Mouse (Mus musculus) heart, embryonic 12.5 days (tissue): ENCODE measurements at regions not wholly inside any gene's neighbourhood (a gene's known extent, or its start where the extent isn't known, plus 50 kb on each side); places are given as distances from the start of the nearest gene placed in this dataset.
"Not testable (repeated sequence)": the region's sequence is repeated elsewhere in the genome, so short reads cannot be mapped to it uniquely, and the experiment has no call there.

Experiments used
- ATAC-seq: fragments of 200-750 bp; cut with Nextera tagmentation; 2 replicates; pipeline ENCODE4 v1.8.0; 2017; ENCODE audit warnings: moderate TSS enrichment, moderate library complexity; ENCODE audit not compliant: insufficient number of reproducible peaks, low FRiP score
- H3K27ac ChIP-seq: fragments of 300-500 bp; sonication (generic); 2 replicates; pipeline ENCODE4 v1.5.1; 2016; ENCODE audit warnings: mild to moderate bottlenecking, moderate library complexity; ENCODE audit not compliant: poor library complexity, severe bottlenecking
- H3K27me3 ChIP-seq: fragments of 300-500 bp; sonication (generic); replicated peaks from 2 replicates; pipeline ENCODE4 v1.6.1; 2016; ENCODE audit warnings: mild to moderate bottlenecking, moderate library complexity
- H3K36me3 ChIP-seq: fragments of 300-500 bp; sonication (generic); 2 replicates; pipeline ENCODE4 v1.6.1; 2016; ENCODE audit warnings: mild to moderate bottlenecking, moderate library complexity
- H3K4me1 ChIP-seq: fragments of 300-500 bp; sonication (generic); replicated peaks from 2 replicates; pipeline ENCODE4 v1.6.1; 2016; ENCODE audit warnings: mild to moderate bottlenecking
- H3K4me2 ChIP-seq: fragments of 300-500 bp; sonication (generic); 2 replicates; pipeline ENCODE4 v1.6.1; 2016; ENCODE audit warnings: mild to moderate bottlenecking, moderate library complexity
- H3K4me3 ChIP-seq: fragments of 300-500 bp; sonication (generic); 2 replicates; pipeline ENCODE4 v1.5.1; 2016; ENCODE audit warnings: mild to moderate bottlenecking
- H3K9ac ChIP-seq: fragments of 300-500 bp; sonication (generic); 2 replicates; pipeline ENCODE4 v1.6.1; 2016; ENCODE audit warnings: mild to moderate bottlenecking, moderate library complexity
- H3K9me3 ChIP-seq: fragments of 300-500 bp; sonication (generic); replicated peaks from 2 replicates; pipeline ENCODE4 v1.6.1; 2016; ENCODE audit warnings: mild to moderate bottlenecking, moderate library complexity
- WGBS: fragments of 180-500 bp; shearing (Covaris S2); methylation state at CpG from one replicate; pipeline ENCODE4 v1.1.7; 2016; 5-methylcytosine and 5-hydroxymethylcytosine counted together

GRCm38 (mm10) chr12:74825664-74826063 is 351.5 kb downstream of the Kcnh5 start:
- Histone ChIP-seq H3K27me3 (no peaks in the 10 kb centered on the region), H3K36me3 (no peaks in the 10 kb centered on the region), H3K27ac (no peak overlapping the region), H3K4me1 (no peaks in the 10 kb centered on the region), H3K9me3 (no peaks in the 10 kb centered on the region; the same call in 1 of the 2 replicates), H3K9ac (no peak overlapping the region), H3K4me2 (no peak overlapping the region), H3K4me3 (no peak overlapping the region)
- WGBS = 41% methylated on average over 3 of the region's 3 CpGs
- no peak for ATAC-seq

DNA sequence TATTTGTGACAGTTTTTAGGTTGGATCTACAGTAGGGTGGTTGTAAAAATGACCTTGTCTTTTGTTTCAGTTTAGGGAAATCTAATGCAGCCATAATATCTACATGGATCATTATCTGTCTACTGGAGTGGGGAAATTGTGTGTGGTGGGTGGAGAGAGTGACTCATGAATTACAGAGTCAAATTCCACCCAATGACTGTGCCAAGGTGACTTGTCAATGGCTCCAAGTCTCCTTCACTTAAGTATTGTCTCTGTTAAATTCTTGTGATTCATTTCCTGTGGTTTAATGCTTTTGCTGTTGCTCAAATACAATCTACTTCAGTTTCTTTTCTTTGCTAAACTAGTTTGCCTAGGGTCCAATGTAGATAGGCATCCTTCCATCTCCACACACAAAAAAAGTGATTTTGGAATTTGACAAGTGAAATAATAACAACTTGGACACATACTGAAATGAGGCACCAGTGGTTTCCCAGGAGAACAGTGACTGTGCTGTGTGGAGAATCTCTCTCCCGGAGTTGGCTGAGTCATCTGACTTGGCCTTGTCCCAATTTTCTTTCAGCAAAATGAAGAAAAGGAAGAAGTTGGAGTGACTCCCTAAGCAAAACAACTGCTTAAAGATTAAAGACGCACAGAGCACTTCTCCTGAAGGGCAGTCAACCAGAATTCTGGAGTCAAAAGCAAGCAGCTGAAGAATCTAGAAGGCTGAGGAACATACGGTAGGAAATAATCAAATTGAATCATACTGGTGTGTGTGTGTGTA is 352.2 kb downstream of the Kcnh5 start:
- Histone ChIP-seq H3K27ac (peak overlapping the region; percentile 33; the same call in 1 of the 2 replicates), H3K4me3 (no peak overlapping the region), H3K36me3 (no peaks in the 10 kb centered on the region), H3K27me3 (no peaks in the 10 kb centered on the region), H3K4me2 (no peak overlapping the region), H3K9me3 (no peaks in the 10 kb centered on the region; the same call in 1 of the 2 replicates), H3K4me1 (no peaks in the 10 kb centered on the region), H3K9ac (no peak overlapping the region)
- ATAC-seq = peak; percentile 79
- WGBS = 34% methylated on average over 3 of the region's 3 CpGs

GRCm38 (mm10) chr12:74816181-74816580 is 361.0 kb downstream of the Kcnh5 start:
- not testable (repeated sequence) for H3K36me3 ChIP-seq, H3K4me1 ChIP-seq, H3K4me3 ChIP-seq, H3K9ac ChIP-seq, H3K27ac ChIP-seq, H3K4me2 ChIP-seq, H3K27me3 ChIP-seq
- 78% methylated on average over 3 of the region's 3 CpGs for WGBS
- ATAC-seq = peak; percentile 45; the same call in 1 of the 2 replicates
- H3K9me3 ChIP-seq = peaks cover 12% of the 10 kb centered on the region; the same call in 1 of the 2 replicates

DNA sequence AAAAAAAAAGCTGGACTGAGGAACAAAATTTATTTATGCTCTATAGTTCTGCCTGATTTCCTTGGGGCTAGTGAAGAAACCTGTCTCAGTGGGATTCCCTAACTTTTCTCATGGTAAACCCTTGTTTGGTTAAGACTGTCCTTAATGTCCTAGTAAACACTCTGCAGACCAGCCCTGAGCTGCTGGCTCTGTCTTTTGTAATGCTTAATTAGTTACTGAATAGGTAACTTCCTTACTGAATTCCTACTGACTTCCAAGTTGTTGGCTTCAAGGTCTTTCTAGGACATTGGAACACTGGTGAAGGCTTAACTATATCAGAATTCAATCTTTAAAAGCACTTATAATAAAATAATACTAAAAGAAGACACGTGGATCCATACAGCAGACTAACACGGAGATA is 368.6 kb downstream of the Kcnh5 start:
- 74% methylated on average over 2 of the region's 2 CpGs for WGBS
- H3K4me1 ChIP-seq, H3K27me3 ChIP-seq, H3K9ac ChIP-seq, ATAC-seq, H3K27ac ChIP-seq, H3K4me3 ChIP-seq, H3K4me2 ChIP-seq, H3K36me3 ChIP-seq: not testable (repeated sequence)
- peaks cover 16% of the 10 kb centered on the region for H3K9me3 ChIP-seq

DNA sequence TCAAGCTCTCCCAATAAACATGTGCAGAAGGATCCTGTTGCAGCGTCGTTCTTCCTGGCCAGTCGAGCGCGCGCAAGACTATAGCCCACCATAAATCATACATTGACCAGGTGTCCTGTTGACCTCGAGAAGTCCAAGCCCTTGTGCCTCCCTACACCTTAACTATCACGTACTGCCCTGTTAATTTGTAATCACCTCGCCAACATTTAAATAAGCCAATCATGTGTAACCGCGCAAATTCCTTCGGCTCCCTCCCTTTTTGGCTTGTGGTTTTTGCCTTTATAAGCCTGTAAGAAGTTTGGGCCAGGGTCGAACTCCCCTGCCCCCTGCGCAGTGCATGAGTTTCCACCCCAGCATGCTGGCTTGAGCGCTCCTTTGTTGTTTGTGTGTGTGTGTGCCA is 369.2 kb downstream of the Kcnh5 start:
- not testable (repeated sequence) for H3K4me2 ChIP-seq, H3K9ac ChIP-seq, H3K27ac ChIP-seq, ATAC-seq, H3K4me3 ChIP-seq, H3K27me3 ChIP-seq, H3K4me1 ChIP-seq, H3K36me3 ChIP-seq
- 91% methylated on average over 15 of the region's 15 CpGs for WGBS
- H3K9me3 ChIP-seq = peaks cover 15% of the 10 kb centered on the region

GRCm38 (mm10) chr12:74803740-74804512 is 373.2 kb downstream of the Kcnh5 start:
- H3K9me3 ChIP-seq = peaks cover 9% of the 10 kb centered on the region; the same call in 1 of the 2 replicates
- H3K4me2 ChIP-seq = no peak overlapping the region
- H3K27me3 ChIP-seq = no peaks in the 10 kb centered on the region
- no peak overlapping the region for H3K27ac ChIP-seq
- no peak overlapping the region for H3K4me3 ChIP-seq
- ATAC-seq = peak; percentile 73
- H3K9ac ChIP-seq = no peak overlapping the region
- no peaks in the 10 kb centered on the region for H3K36me3 ChIP-seq
- no peaks in the 10 kb centered on the region for H3K4me1 ChIP-seq
- 48% methylated on average over 13 of the region's 13 CpGs for WGBS

DNA sequence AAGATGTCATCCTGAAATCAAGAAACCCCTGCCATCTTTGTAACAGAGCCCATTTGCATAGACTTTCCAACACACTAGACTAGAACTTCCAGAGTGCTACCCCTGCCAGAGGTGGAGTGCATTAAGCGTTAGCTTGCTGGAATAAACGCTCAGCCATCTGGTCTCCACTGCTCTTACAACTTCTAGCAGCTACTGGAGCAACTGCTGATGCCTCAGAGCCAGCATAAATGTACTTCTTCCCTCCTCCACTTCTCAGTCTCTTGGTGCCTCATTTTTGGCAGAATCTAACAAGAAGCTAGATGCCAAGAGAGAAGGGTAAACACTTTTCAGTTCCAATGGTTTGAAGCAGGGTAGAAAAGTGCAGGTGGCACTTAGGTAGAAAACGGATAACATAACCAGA is 385.1 kb downstream of the Kcnh5 start:
- ATAC-seq = no peak
- Histone ChIP-seq H3K27me3 (no peaks in the 10 kb centered on the region), H3K4me3 (no peak overlapping the region), H3K36me3 (no peaks in the 10 kb centered on the region), H3K9me3 (no peaks in the 10 kb centered on the region), H3K4me2 (no peak overlapping the region), H3K27ac (no peak overlapping the region), H3K9ac (no peak overlapping the region), H3K4me1 (no peaks in the 10 kb centered on the region)
- WGBS = 68% methylated on average over 3 of the region's 3 CpGs

GRCm38 (mm10) chr12:74762284-74762683 is 414.8 kb downstream of the Kcnh5 start:
- H3K4me3 ChIP-seq = no peak overlapping the region
- ATAC-seq = no peak
- H3K9ac ChIP-seq = no peak overlapping the region
- H3K27me3 ChIP-seq = no peaks in the 10 kb centered on the region
- WGBS = 87% methylated on average over 1 of the region's 1 CpGs
- H3K36me3 ChIP-seq = no peaks in the 10 kb centered on the region
- peaks cover 3% of the 10 kb centered on the region; the same call in 1 of the 2 replicates for H3K9me3 ChIP-seq
- H3K4me2 ChIP-seq = no peak overlapping the region
- no peak overlapping the region for H3K27ac ChIP-seq
- no peaks in the 10 kb centered on the region for H3K4me1 ChIP-seq

DNA sequence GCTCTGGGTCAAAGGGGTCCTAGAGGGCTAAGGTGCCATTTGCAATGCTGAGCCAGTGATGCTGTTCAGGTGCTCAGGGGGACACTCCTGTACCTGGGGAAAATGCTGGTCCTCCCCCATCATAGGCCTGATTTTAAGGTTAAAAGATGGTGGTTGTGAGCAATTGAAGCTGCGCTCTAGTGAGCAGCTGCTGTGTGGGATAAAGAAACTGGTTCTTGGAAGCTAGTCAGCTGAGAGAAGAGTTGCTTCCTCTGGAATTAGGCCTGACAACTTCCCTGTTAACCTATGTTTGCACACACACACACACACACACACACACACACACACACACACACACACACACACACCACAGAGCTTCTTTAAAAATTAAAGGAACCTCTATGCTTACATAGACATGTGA is 428.9 kb upstream of the Gm11042 start:
- no peak for ATAC-seq
- no peak overlapping the region for H3K4me3 ChIP-seq
- no peak overlapping the region for H3K27ac ChIP-seq
- no peaks in the 10 kb centered on the region for H3K27me3 ChIP-seq
- no peaks in the 10 kb centered on the region for H3K4me1 ChIP-seq
- H3K9ac ChIP-seq = no peak overlapping the region
- 89% methylated on average over 1 of the region's 1 CpGs for WGBS
- H3K9me3 ChIP-seq = no peaks in the 10 kb centered on the region
- no peaks in the 10 kb centered on the region for H3K36me3 ChIP-seq
- H3K4me2 ChIP-seq = no peak overlapping the region

- H3K4me3 ChIP-seq = no peak overlapping the region
- H3K27me3 ChIP-seq = no peaks in the 10 kb centered on the region
- no peaks in the 10 kb centered on the region for H3K4me1 ChIP-seq
- 86% methylated on average over 2 of the region's 2 CpGs for whole genome bisulfite sequencing
- ATAC-seq = no peak
- 0 out of 2 replicates have a peak, but pooled peaks cover 3% of the 10 kb centered on the region for H3K9me3 ChIP-seq
- H3K36me3 ChIP-seq = no peaks in the 10 kb centered on the region
- no peak overlapping the region for H3K27ac ChIP-seq
- no peak overlapping the region for H3K4me2 ChIP-seq
- no peak overlapping the region for H3K9ac ChIP-seq
Observed at GRCm38 (mm10) chr12:74728866-74729265, 412.7 kb upstream of the Gm11042 start.

- 70% methylated on average over 3 of the region's 3 CpGs for WGBS
- Histone ChIP-seq H3K36me3 (no peaks in the 10 kb centered on the region), H3K27ac (no peak overlapping the region), H3K4me2 (no peak overlapping the region), H3K27me3 (no peaks in the 10 kb centered on the region), H3K4me1 (no peaks in the 10 kb centered on the region), H3K4me3 (no peak overlapping the region), H3K9ac (no peak overlapping the region), H3K9me3 (no peaks in the 10 kb centered on the region)
- no peak for ATAC-seq
Observed at GRCm38 (mm10) chr12:74679149-74679548, 363.0 kb upstream of the Gm11042 start.
